Mouse (Mus musculus): ENCODE measurements around the gene Myh7.

The Myh7 gene

GRCm38 (mm10) chr14:54944939-54945338 is 49.5 kb downstream of the Myh7 start:
- no peak for DNase-seq (ENCODE audit: low read depth in 2 of 2, low spot score in 2 of 2)

- DNase-seq (ENCODE audit: low read depth in 2 of 2, low spot score in 2 of 2), result no peak
Observed at GRCm38 (mm10) chr14:54943971-54944370, 50.5 kb downstream of the Myh7 start.

GRCm38 (mm10) chr14:54942479-54942878 is 51.9 kb downstream of the Myh7 start:
- no peak for DNase-seq (ENCODE audit: low read depth in 2 of 2, low spot score in 2 of 2)

GRCm38 (mm10) chr14:54941024-54941978 is 53.1 kb downstream of the Myh7 start:
- DNase-seq (ENCODE audit: low read depth in 2 of 2, low spot score in 2 of 2), result no peak

- DNase-seq (ENCODE audit: low read depth in 2 of 2, low spot score in 2 of 2), result no peak
Observed at GRCm38 (mm10) chr14:54940176-54940530, 54.3 kb downstream of the Myh7 start.

- DNase-seq (ENCODE audit: low read depth in 2 of 2, low spot score in 2 of 2), result peak; percentile 53 to 68
Observed at GRCm38 (mm10) chr14:54939434-54940175, 54.8 kb downstream of the Myh7 start.

GRCm38 (mm10) chr14:54938431-54939219 is 55.8 kb downstream of the Myh7 start:
- DNase-seq (ENCODE audit: low read depth in 2 of 2, low spot score in 2 of 2), result no peak

GRCm38 (mm10) chr14:54937361-54938182 is 56.9 kb downstream of the Myh7 start:
- DNase-seq (ENCODE audit: low read depth in 2 of 2, low spot score in 2 of 2), result no peak

- DNase-seq (ENCODE audit: low read depth in 2 of 2, low spot score in 2 of 2), result no peak
Observed at GRCm38 (mm10) chr14:54936831-54937160, 57.6 kb downstream of the Myh7 start.

- DNase-seq (ENCODE audit: low read depth in 2 of 2, low spot score in 2 of 2), result no peak
Observed at GRCm38 (mm10) chr14:54935904-54936830, 58.3 kb downstream of the Myh7 start, which contains the start of gene Cmtm5. Gene Cmtm5, plus strand, starts transcription at chr14:54936261.

- DNase-seq (ENCODE audit: low read depth in 2 of 2, low spot score in 2 of 2), result no peak
Observed at GRCm38 (mm10) chr14:54932645-54933150, 61.7 kb downstream of the Myh7 start, which contains the start of gene Il25. Gene Il25, plus strand, starts transcription at chr14:54932695.

GRCm38 (mm10) chr14:54930431-54930830 is 64.0 kb downstream of the Myh7 start:
- DNase-seq (ENCODE audit: low read depth in 2 of 2, low spot score in 2 of 2), result no peak

- DNase-seq (ENCODE audit: low read depth in 2 of 2, low spot score in 2 of 2), result no peak
Observed at GRCm38 (mm10) chr14:54929801-54930200, 64.6 kb downstream of the Myh7 start.

- no peak for DNase-seq (ENCODE audit: low read depth in 2 of 2, low spot score in 2 of 2)
Observed at GRCm38 (mm10) chr14:54927296-54927695, 67.1 kb downstream of the Myh7 start.

GRCm38 (mm10) chr14:54926401-54927158 is 67.8 kb downstream of the Myh7 start:
- DNase-seq (ENCODE audit: low read depth in 2 of 2, low spot score in 2 of 2), result no peak

- DNase-seq (ENCODE audit: low read depth in 2 of 2, low spot score in 2 of 2), result no peak
Observed at GRCm38 (mm10) chr14:54925349-54926342, 68.8 kb downstream of the Myh7 start, which contains the start of gene Efs. Gene Efs, minus strand, starts transcription at chr14:54926126.

All from CD8-positive naive resting alpha-beta T cell, adult 2 months (primary cell).